Mouse (Mus musculus) heart, postnatal 0 days (tissue): Measurements from ENCODE around the gene Dis3.

Experiments
- CTCF ChIP-seq: IDR thresholded peaks from 2 replicates; pipeline ENCODE4 v1.5.1; 2016; ENCODE audit warnings: antibody characterized with exemption, control low read depth, low read depth
- EP300 ChIP-seq: IDR thresholded peaks from 2 replicates; pipeline ENCODE4 v1.6.1; 2016; ENCODE audit warnings: antibody characterized with exemption, low read depth

DNA sequence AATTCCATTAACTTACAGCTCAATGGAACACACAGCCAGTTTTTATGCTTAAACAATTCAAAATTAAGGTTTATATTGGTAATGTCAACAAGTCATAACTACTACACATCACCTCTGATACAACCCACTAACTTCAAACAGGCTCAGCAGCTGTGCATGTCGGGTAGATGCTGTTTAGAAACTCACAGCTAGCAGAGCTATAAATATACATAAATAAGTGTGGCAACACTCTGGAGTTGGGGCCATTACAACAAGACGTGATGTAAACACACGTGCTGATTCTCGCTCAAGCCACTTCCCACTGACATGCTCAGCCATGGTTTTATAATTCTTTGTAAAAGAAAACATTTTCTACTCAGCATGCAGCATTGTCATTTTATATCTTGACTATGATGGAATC, 63.5 kb downstream of the Dis3 start:
- no peak for TF ChIP-seq EP300
- TF ChIP-seq CTCF, result no peak
